7 mouse cellular contexts compared by ENCODE assay signal in genomic region chr16:30038663-30039593, GRCm38 (mm10). TPM values are rescaled to one million over a fixed set of nuclear protein-coding genes. Genes with fewer than 3 reads are reported as not detected.
DNase-seq lines count a peak whose midpoint lies in the region; ATAC-seq and TF ChIP-seq lines count a peak whose summit lies in the region.

No protein-coding gene starts in this region.

- TF ChIP-seq CTCF in C2C12 (IDR thresholded peaks at IDR 0.05; ENCODE audit: control insufficient read depth, insufficient read depth, insufficient read length), result no peak
- no peak for TF ChIP-seq CTCF in gastrocnemius, adult 2 months (IDR thresholded peaks at IDR 0.05)

- DNase-seq in ES-CJ7 (ENCODE audit: low read depth, low spot score), result peak; percentile 84
- peak; percentile 49 to 61 for DNase-seq in thymus, postnatal 10 days (ENCODE audit: low spot score in 2 of 2)
- no peak for DNase-seq in left cerebral cortex, adult 8-10 months (ENCODE audit: low spot score in 2 of 2)
- no peak for DNase-seq in gastrocnemius, adult 2 months

- H3K27ac ChIP-seq in hindbrain, embryonic 12.5 days, result no peak overlapping the region
- H3K27ac ChIP-seq in midbrain, embryonic 15.5 days, result no peak overlapping the region
- H3K27ac ChIP-seq in gastrocnemius, adult 2 months, result no peak overlapping the region

- H3K79me2 ChIP-seq in C2C12 (ENCODE audit: control insufficient read depth, insufficient read depth), result no peaks in the 10 kb centered on the region

- H3K4me3 ChIP-seq in C2C12 (ENCODE audit: insufficient read depth, poor library complexity, severe bottlenecking), result no peak overlapping the region
- H3K4me3 ChIP-seq in hindbrain, embryonic 12.5 days, result no peak overlapping the region
- no peak overlapping the region for H3K4me3 ChIP-seq in midbrain, embryonic 15.5 days
- no peak overlapping the region for H3K4me3 ChIP-seq in gastrocnemius, adult 2 months

- no peaks in the 10 kb centered on the region for H3K79me3 ChIP-seq in C2C12 (ENCODE audit: low read depth)

- no peak overlapping the region for H3K9ac ChIP-seq in hindbrain, embryonic 12.5 days
- no peak overlapping the region for H3K9ac ChIP-seq in midbrain, embryonic 15.5 days

- no peak overlapping the region for H3ac ChIP-seq in C2C12 (ENCODE audit: control insufficient read depth, insufficient read length, low read depth)

- no peak overlapping the region; the same call in 1 of the 2 replicates for H3K4me2 ChIP-seq in hindbrain, embryonic 12.5 days (replicated peaks)
- no peak overlapping the region for H3K4me2 ChIP-seq in midbrain, embryonic 15.5 days

- peaks cover 22% of the 10 kb centered on the region for H3K4me1 ChIP-seq in hindbrain, embryonic 12.5 days
- H3K4me1 ChIP-seq in midbrain, embryonic 15.5 days, result peaks cover 5% of the 10 kb centered on the region

- 0 out of 2 replicates have a peak, but pooled peaks have one; percentile 43 for ATAC-seq in hindbrain, embryonic 12.5 days (ENCODE audit: low FRiP score)
- peak; percentile 62 for ATAC-seq in midbrain, embryonic 15.5 days (replicated peaks)

- no peaks in the 10 kb centered on the region for H3K9me3 ChIP-seq in hindbrain, embryonic 12.5 days (replicated peaks)
- H3K9me3 ChIP-seq in midbrain, embryonic 15.5 days, result no peaks in the 10 kb centered on the region

- WGBS in hindbrain, embryonic 12.5 days, result 8% methylated on average over 14 of the region's 17 CpGs
- WGBS in midbrain, embryonic 15.5 days, result 22% methylated on average over 15 of the region's 17 CpGs

- intact Hi-C loops in gastrocnemius, adult 2 months (cut with DNase I), result no loop called here

- H3K36me3 ChIP-seq in C2C12 (ENCODE audit: control insufficient read depth, insufficient read depth), result no peaks in the 10 kb centered on the region
- H3K36me3 ChIP-seq in hindbrain, embryonic 12.5 days, result no peaks in the 10 kb centered on the region
- H3K36me3 ChIP-seq in midbrain, embryonic 15.5 days (replicated peaks), result no peaks in the 10 kb centered on the region

- no peaks in the 10 kb centered on the region for H3K27me3 ChIP-seq in C2C12 (ENCODE audit: control insufficient read depth, insufficient read depth, insufficient read length)
- H3K27me3 ChIP-seq in hindbrain, embryonic 12.5 days, result peaks cover 78% of the 10 kb centered on the region
- peaks cover 3% of the 10 kb centered on the region for H3K27me3 ChIP-seq in midbrain, embryonic 15.5 days (replicated peaks)

TF ChIP-seq in C2C12, 6 proteins besides CTCF, POLR2A, EP300 and RAD21:
- TF ChIP-seq MAX (IDR thresholded peaks at IDR 0.05), result no peak
- TF ChIP-seq CEBPB (IDR thresholded peaks at IDR 0.05; ENCODE audit: low read depth), result no peak
- peak; percentile 84 for TF ChIP-seq USF1 (IDR thresholded peaks at IDR 0.05; ENCODE audit: low read depth)

RNA-seq across cellular contexts. Expression of gene Hes1, which starts 25.3 kb away (rescaled TPM):
- polyA plus RNA-seq in C2C12 (2012; fragmentation: generic; extraction: Trizol), result 41.9 TPM
- polyA plus RNA-seq in hindbrain, embryonic 12.5 days (2016; fragmentation: Nextera tagmentation; extraction: Ambion mirVana), result 39.5 and 40.3 TPM in 2 replicates
- polyA plus RNA-seq in midbrain, embryonic 15.5 days (2015; fragmentation: Nextera tagmentation; extraction: Ambion mirVana), result 11.1 and 12.4 TPM in 2 replicates
- total RNA-seq in left cerebral cortex, adult 8-10 months (2022), result 10 to 100 TPM; 18.0 to 23.5 (median 18.5) TPM
- total RNA-seq in gastrocnemius, adult 2 months (2021), result 10 to 100 TPM in 1 of 2 experiments, 1 to 10 TPM in 1; 9.5 to 11.1 TPM

Comparison
In these comparisons a context has a peak if more than half of its experiments do, and no peak if none do; other contexts are left out.
1. DNase-seq: peak in ES-CJ7 (single experiment) and thymus, postnatal 10 days (2 of 2); none in left cerebral cortex, adult 8-10 months (0 of 2) and gastrocnemius, adult 2 months (single experiment).